Mouse (Mus musculus) urinary bladder, postnatal 36 days (tissue): Measurements from ENCODE around the gene Phldb2.

ENCODE experiments used
- DNase-seq, 2 experiments: peaks; one replicate each; pipeline ENCODE4 v3.0.0; 2022; ENCODE audit warnings: low spot score in 2 of 2, mixed read lengths in 1 of 2

The Phldb2 gene

DNA sequence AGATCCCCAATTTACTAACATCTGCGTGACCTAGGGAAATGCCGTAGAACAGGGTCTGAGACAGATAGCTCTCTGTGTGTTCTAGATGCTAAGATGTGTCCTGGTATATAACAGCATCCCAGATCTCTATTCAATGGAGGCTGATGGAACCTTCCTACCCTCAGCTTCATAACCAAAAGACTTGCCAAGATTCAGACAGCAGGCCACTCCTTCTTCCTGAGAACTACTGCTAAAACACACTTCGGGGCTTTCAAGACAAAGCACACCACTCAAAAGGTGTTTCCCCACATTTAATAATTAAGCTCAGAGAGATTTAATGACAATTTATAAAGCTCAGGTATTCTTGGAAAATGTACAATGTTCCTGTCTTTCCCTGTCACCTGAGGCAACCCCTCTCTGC, 111.6 kb downstream of the Phldb2 start:
- DNase-seq = no peak

DNA sequence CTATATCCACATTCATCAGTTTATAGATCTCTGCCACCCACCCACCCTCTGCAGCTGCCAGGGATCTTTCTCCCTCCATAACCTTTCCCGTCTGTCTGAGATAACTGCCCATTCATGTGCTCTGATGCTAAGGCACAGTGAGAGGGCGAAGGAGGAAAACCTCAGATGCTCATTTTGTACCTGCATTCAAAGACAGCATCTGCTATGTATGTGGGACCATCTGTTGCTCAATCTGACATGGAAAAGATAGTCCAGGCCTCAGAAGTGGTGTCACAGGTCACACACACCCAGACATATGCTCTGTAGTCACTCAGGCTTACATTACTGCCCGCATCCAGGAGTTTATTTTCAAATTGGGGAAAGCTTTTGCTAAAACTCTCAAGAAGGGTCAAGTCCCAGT, 112.4 kb downstream of the Phldb2 start:
- DNase-seq = no peak

GRCm38 (mm10) chr16:45837541-45838342, 115.7 kb downstream of the Phldb2 start:
- DNase-seq = peak; percentile 32 to 52

DNA sequence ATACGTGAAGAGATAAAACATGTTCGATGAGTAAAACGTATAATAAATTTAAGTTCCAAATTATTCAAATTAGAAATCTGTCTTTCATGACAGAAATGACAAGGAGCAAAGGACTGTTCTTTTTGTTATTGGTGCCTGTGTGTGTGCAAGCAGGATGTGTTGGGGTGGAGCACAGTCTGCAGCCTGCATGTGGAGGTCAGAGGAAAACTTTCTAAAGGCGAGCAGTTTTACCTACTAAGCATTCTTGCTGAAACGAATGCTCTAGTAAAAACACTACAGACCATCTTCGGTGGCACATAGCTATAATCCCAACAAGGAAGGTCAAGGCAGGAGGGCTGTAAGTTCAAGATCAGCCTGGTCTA, 120.7 kb downstream of the Phldb2 start:
- DNase-seq = no peak

- no peak for DNase-seq
These were observed 121.2 kb downstream of the Phldb2 start for GRCm38 (mm10) chr16:45832061-45832746.

- DNase-seq = no peak
These were observed 122.1 kb downstream of the Phldb2 start for GRCm38 (mm10) chr16:45831094-45831872.

GRCm38 (mm10) chr16:45830096-45830866, 123.1 kb downstream of the Phldb2 start:
- no peak for DNase-seq

GRCm38 (mm10) chr16:45825309-45825708, 128.1 kb downstream of the Phldb2 start:
- no peak for DNase-seq

DNA sequence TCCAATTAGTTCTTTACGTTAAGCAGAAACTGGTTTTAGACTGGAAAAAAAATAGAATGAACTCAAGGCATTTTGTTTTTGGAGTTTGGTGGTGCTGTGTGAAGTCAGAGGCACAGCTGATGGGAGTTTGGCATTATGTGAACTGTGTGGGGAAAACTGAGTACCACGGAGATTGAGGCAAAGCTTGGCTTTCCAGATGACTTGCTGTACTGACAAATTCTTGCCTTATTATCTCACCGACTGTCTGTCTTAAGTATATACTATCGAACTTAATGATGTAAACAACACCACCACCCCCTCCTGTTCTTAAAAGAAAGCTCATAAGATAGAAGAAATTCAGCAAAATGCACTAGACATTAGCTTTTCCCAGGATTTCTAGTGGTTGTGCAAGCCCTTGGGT, 129.4 kb downstream of the Phldb2 start:
- DNase-seq = no peak

GRCm38 (mm10) chr16:45819911-45820310, 133.5 kb downstream of the Phldb2 start:
- no peak for DNase-seq

GRCm38 (mm10) chr16:45817795-45818194, 135.6 kb downstream of the Phldb2 start:
- no peak for DNase-seq

- DNase-seq = no peak
These were observed 136.7 kb downstream of the Phldb2 start for GRCm38 (mm10) chr16:45816670-45817069.

DNA sequence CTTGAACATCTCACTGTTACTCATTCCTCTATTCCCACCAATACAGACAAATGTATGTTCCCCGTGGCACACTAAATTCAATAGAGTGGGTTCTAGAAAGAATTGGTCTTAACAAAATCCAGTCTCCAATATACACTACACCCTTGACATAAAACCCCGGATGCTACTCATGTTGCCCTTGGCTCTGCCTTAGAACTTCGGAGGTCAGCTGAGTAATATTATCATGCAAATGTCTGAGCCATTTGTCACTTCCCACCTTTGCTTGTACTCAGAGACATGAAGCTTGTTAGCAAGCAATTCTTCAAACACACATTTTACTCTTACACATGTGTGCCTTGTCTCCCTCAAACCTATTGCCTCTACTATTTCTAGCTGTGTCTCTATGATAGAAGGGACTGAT, 138.8 kb downstream of the Phldb2 start:
- DNase-seq = no peak

DNA sequence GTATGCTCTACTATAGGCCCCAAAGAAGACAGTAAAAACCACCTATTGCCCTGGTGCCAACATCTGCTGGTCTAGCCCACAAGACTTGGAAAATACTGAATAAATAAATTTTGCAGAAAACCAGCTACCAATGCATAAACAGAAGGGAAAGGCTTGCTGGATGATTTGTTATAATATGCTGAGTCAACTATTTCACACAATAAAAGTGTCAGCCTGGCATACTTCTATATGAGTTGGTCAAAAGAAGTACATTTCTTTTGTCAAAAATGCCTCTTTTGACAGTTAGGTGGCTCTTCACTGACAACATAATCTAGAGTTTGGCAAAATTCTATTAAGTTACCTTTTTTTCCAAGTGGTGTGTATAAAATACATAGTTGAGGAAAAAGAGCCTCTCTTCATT, 141.6 kb downstream of the Phldb2 start:
- no peak for DNase-seq

- no peak for DNase-seq
These were observed 142.5 kb downstream of the Phldb2 start for GRCm38 (mm10) chr16:45810829-45811326.

DNA sequence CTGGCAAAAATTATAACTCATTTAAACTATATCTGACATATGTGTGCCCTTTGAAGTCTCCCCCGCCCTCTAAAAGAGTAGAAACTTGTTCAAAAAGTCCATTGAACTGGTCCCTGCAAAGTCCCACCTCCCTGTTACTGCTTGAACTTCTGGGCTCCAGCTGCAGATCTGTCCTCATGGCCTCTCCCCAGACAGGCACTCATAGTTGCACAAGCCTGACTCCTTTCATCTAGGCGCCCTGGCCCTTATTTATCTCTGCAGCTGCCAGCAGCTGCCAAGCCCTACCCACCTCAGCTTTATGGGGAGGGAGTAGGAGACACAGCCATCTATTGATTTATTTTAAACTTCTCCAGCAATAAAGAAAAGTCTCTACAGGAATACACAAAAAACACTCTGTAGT, 143.2 kb downstream of the Phldb2 start:
- peak in 1 of 2 experiments; percentile 27 for DNase-seq

DNA sequence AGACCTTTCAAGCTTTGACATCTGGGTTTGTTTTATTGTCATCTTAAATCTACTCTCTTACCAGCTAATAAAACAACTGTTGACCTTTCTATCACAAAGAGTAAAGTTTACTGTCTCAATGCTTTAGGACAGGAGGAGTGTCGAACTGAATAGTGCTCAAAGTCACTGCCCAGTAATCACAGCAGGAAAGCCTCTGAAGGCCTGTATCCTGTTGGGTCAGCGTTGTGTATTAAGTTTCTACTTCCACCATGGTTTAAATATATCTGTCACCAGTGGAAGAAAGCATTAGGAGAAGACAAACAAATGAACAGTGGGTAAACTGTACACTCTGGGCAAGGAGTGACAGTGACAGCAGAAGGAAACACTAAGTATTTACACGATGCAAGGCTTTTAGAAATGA, 148.7 kb downstream of the Phldb2 start:
- DNase-seq = no peak

GRCm38 (mm10) chr16:45800406-45800805, 153.0 kb downstream of the Phldb2 start:
- no peak for DNase-seq

DNA sequence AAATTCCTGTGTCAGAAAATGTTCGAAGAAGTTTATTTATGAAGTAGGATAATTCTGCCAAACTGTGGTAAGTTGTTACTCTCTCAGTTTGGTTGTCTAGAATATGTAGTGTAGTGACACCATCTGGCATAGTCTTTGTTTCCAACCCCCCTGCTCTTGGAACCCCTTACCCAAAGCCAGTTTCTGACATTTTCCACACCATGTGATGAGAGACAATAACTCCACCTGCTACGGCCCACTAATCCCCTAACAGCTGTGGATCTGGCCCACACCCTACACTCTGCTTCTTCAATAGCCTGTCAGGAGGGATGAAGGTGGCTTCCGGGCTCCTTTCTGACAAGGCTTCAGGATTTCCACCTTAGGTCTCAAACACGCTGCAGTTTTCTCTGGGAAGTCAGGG, 154.2 kb downstream of the Phldb2 start:
- DNase-seq = no peak

GRCm38 (mm10) chr16:45798591-45798990, 154.8 kb downstream of the Phldb2 start:
- DNase-seq = no peak

DNA sequence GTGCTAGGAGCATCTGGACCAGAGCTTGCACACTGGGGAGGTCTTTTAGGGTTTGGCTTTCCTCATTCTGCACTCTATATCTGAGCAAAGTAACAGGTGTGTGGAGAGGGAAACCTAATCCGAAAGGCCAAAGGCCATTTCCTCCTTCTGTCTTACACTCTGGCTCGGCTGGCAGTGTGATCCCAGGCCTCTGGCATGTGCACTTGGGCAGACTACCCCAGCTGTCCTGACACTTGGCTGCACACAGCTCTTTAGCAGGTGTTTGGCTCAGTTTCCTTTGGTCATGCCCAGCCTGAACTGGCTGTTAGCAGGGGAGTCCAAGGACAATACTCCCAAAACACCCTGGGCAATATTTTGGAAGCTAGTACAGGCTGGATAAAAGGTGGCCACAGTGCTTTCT, 156.6 kb downstream of the Phldb2 start:
- no peak for DNase-seq
